Mouse (Mus musculus): ENCODE results near the gene Ucp3. TPM values are rescaled to one million over a fixed set of nuclear protein-coding genes. Genes with fewer than 3 reads are reported as not detected.
"Not testable (repeated sequence)": the region's sequence is repeated elsewhere in the genome, so short reads cannot be mapped to it uniquely, and the experiment has no call there.

Ucp3 gene
- polyA plus RNA-seq, 1 experiment from 2014 or later = 0.08 TPM

GRCm38 (mm10) chr7:100473846-100474454 is 1.2 kb downstream of the Ucp3 start:
- Histone ChIP-seq H3K36me3 (ENCODE audit: control insufficient read depth, insufficient read depth, low read length) (peaks cover 8% of the 10 kb centered on the region), H3K27ac (replicated peaks in 1 of 2; ENCODE audit: control insufficient read depth in 1 of 2, insufficient read depth in 1 of 2, low read depth in 2 of 2, low read length in 2 of 2) (no peak overlapping the region), H3K4me2 (ENCODE audit: low read length) (no peak overlapping the region), H3K9ac (ENCODE audit: low read length) (no peak overlapping the region), H3K4me3 (ENCODE audit: control insufficient read depth in 1 of 2, insufficient read depth in 1 of 2, low read depth in 1 of 2, low read length in 2 of 2) (no peak overlapping the region), H3K27me3 (ENCODE audit: control insufficient read depth, insufficient read depth, low read length) (no peaks in the 10 kb centered on the region), H3K9me3 (ENCODE audit: control insufficient read depth, low read length) (no peaks in the 10 kb centered on the region), H3K4me1 (ENCODE audit: control insufficient read depth in 2 of 2, insufficient read depth in 2 of 2, low read length in 2 of 2) (peaks cover 15 to 21% of the 10 kb centered on the region in 2 experiments)
- 53% methylated on average over 9 of the region's 9 CpGs for WGBS
- no peak for ATAC-seq (ENCODE audit: insufficient number of reproducible peaks, insufficient read depth, low FRiP score, low read depth)

GRCm38 (mm10) chr7:100474680-100475079 is 1.9 kb downstream of the Ucp3 start:
- peaks cover under 1% of the 10 kb centered on the region for H3K36me3 ChIP-seq (ENCODE audit: control insufficient read depth, insufficient read depth, low read length)
- H3K4me1 ChIP-seq (ENCODE audit: control insufficient read depth in 2 of 2, insufficient read depth in 2 of 2, low read length in 2 of 2) = peaks cover 15 to 19% of the 10 kb centered on the region in 2 experiments
- ATAC-seq (ENCODE audit: insufficient number of reproducible peaks, insufficient read depth, low FRiP score, low read depth) = peak; percentile 45; the same call in 1 of the 2 replicates
- H3K4me2 ChIP-seq (ENCODE audit: low read length) = no peak overlapping the region
- WGBS = 22% methylated on average over 1 of the region's 1 CpGs
- no peak overlapping the region for H3K4me3 ChIP-seq (ENCODE audit: control insufficient read depth in 1 of 2, insufficient read depth in 1 of 2, low read depth in 1 of 2, low read length in 2 of 2)
- H3K27ac ChIP-seq (replicated peaks in 1 of 2; ENCODE audit: control insufficient read depth in 1 of 2, insufficient read depth in 1 of 2, low read depth in 2 of 2, low read length in 2 of 2) = peak overlapping the region; percentile 20 to 50; a peak in 1 of 4 replicates
- H3K9me3 ChIP-seq (ENCODE audit: control insufficient read depth, low read length) = no peaks in the 10 kb centered on the region
- H3K27me3 ChIP-seq (ENCODE audit: control insufficient read depth, insufficient read depth, low read length) = no peaks in the 10 kb centered on the region
- H3K9ac ChIP-seq (ENCODE audit: low read length) = no peak overlapping the region

DNA sequence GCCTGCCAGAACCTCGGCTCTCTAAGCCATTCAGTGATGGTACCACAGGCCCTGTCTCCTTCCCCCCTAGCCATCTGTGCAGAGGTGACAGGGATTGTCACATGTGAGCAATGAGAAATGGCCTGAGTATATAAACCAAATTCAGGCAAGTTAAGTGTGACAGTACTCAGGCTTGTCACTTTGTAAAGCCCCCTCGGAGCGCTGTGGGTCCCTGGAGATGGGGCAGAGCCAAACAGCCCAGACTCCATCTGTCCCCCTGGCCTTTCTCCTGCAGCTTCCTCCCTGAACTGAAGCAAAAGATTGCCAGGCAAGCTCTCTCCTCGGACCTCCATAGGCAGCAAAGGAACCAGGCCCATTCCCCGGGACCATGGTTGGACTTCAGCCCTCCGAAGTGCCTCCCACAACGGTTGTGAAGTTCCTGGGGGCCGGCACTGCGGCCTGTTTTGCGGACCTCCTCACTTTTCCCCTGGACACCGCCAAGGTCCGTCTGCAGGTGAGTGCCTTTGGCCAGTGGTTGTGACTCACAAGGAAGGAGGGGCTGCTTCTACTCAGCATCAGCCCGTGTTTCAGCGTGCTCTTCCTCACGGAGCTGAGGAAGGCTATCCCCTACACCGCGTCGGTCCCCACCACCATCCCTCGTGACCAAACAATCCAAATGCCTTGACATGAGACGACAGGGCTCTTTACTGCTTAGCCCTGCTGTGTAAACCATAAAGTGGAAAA is 6.5 kb downstream of the Ucp3 start:
- Histone ChIP-seq H3K27me3 (ENCODE audit: control insufficient read depth, insufficient read depth, low read length) (no peaks in the 10 kb centered on the region), H3K27ac (replicated peaks in 1 of 2; ENCODE audit: control insufficient read depth in 1 of 2, insufficient read depth in 1 of 2, low read depth in 2 of 2, low read length in 2 of 2) (no peak overlapping the region), H3K4me2 (ENCODE audit: low read length) (no peak overlapping the region), H3K36me3 (ENCODE audit: control insufficient read depth, insufficient read depth, low read length) (no peaks in the 10 kb centered on the region), H3K9ac (ENCODE audit: low read length) (no peak overlapping the region), H3K9me3 (ENCODE audit: control insufficient read depth, low read length) (no peaks in the 10 kb centered on the region), H3K4me3 (ENCODE audit: control insufficient read depth in 1 of 2, insufficient read depth in 1 of 2, low read depth in 1 of 2, low read length in 2 of 2) (no peak overlapping the region), H3K4me1 (ENCODE audit: control insufficient read depth in 2 of 2, insufficient read depth in 2 of 2, low read length in 2 of 2) (peaks cover 7 to 10% of the 10 kb centered on the region in 2 experiments)
- 75% methylated on average over 20 of the region's 20 CpGs for WGBS
- ATAC-seq (ENCODE audit: insufficient number of reproducible peaks, insufficient read depth, low FRiP score, low read depth) = no peak

- 59% methylated on average over 15 of the region's 15 CpGs for WGBS
- no peak overlapping the region for H3K9ac ChIP-seq (ENCODE audit: low read length)
- H3K4me2 ChIP-seq (ENCODE audit: low read length) = no peak overlapping the region
- H3K4me1 ChIP-seq (ENCODE audit: control insufficient read depth in 2 of 2, insufficient read depth in 2 of 2, low read length in 2 of 2) = peaks cover 3 to 6% of the 10 kb centered on the region in 2 experiments
- no peaks in the 10 kb centered on the region for H3K27me3 ChIP-seq (ENCODE audit: control insufficient read depth, insufficient read depth, low read length)
- no peaks in the 10 kb centered on the region for H3K9me3 ChIP-seq (ENCODE audit: control insufficient read depth, low read length)
- no peak for ATAC-seq (ENCODE audit: insufficient number of reproducible peaks, insufficient read depth, low FRiP score, low read depth)
- H3K27ac ChIP-seq (replicated peaks in 1 of 2; ENCODE audit: control insufficient read depth in 1 of 2, insufficient read depth in 1 of 2, low read depth in 2 of 2, low read length in 2 of 2) = no peak overlapping the region
- no peaks in the 10 kb centered on the region for H3K36me3 ChIP-seq (ENCODE audit: control insufficient read depth, insufficient read depth, low read length)
- no peak overlapping the region for H3K4me3 ChIP-seq (ENCODE audit: control insufficient read depth in 1 of 2, insufficient read depth in 1 of 2, low read depth in 1 of 2, low read length in 2 of 2)
These were observed 7.0 kb downstream of the Ucp3 start for GRCm38 (mm10) chr7:100479823-100480164.

DNA sequence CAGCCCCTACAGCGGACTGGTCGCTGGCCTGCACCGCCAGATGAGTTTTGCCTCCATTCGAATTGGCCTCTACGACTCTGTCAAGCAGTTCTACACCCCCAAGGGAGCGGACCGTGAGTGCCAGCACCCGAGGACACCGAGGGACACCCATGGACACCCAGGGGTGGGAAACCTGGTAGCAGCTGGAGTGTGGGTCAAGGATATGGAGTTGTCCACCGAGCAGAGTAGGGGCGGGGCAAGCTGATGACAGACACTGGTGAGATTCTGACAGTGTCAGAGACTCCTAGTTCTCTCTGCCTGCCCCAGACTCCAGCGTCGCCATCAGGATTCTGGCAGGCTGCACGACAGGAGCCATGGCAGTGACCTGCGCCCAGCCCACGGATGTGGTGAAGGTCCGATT is 7.4 kb downstream of the Ucp3 start:
- no peak for ATAC-seq (ENCODE audit: insufficient number of reproducible peaks, insufficient read depth, low FRiP score, low read depth)
- H3K4me3 ChIP-seq (ENCODE audit: control insufficient read depth in 1 of 2, insufficient read depth in 1 of 2, low read depth in 1 of 2, low read length in 2 of 2) = no peak overlapping the region
- WGBS = 68% methylated on average over 17 of the region's 17 CpGs
- no peak overlapping the region for H3K27ac ChIP-seq (replicated peaks in 1 of 2; ENCODE audit: control insufficient read depth in 1 of 2, insufficient read depth in 1 of 2, low read depth in 2 of 2, low read length in 2 of 2)
- H3K9me3 ChIP-seq (ENCODE audit: control insufficient read depth, low read length) = no peaks in the 10 kb centered on the region
- H3K4me1 ChIP-seq (ENCODE audit: control insufficient read depth in 2 of 2, insufficient read depth in 2 of 2, low read length in 2 of 2) = peaks cover 0 to 2% of the 10 kb centered on the region in 2 experiments; a peak in 2 of 4 replicates
- no peaks in the 10 kb centered on the region for H3K27me3 ChIP-seq (ENCODE audit: control insufficient read depth, insufficient read depth, low read length)
- H3K4me2 ChIP-seq (ENCODE audit: low read length) = no peak overlapping the region
- no peaks in the 10 kb centered on the region for H3K36me3 ChIP-seq (ENCODE audit: control insufficient read depth, insufficient read depth, low read length)
- H3K9ac ChIP-seq (ENCODE audit: low read length) = no peak overlapping the region

- H3K27ac ChIP-seq (replicated peaks in 1 of 2; ENCODE audit: control insufficient read depth in 1 of 2, insufficient read depth in 1 of 2, low read depth in 2 of 2, low read length in 2 of 2); H3K9me3 ChIP-seq (ENCODE audit: control insufficient read depth, low read length); H3K4me2 ChIP-seq (ENCODE audit: low read length); H3K4me3 ChIP-seq (ENCODE audit: control insufficient read depth in 1 of 2, insufficient read depth in 1 of 2, low read depth in 1 of 2, low read length in 2 of 2); H3K36me3 ChIP-seq (ENCODE audit: control insufficient read depth, insufficient read depth, low read length); H3K4me1 ChIP-seq (ENCODE audit: control insufficient read depth in 2 of 2, insufficient read depth in 2 of 2, low read length in 2 of 2); H3K9ac ChIP-seq (ENCODE audit: low read length); ATAC-seq (ENCODE audit: insufficient number of reproducible peaks, insufficient read depth, low FRiP score, low read depth); H3K27me3 ChIP-seq (ENCODE audit: control insufficient read depth, insufficient read depth, low read length): not testable (repeated sequence)
- 95% methylated on average over 1 of the region's 2 CpGs for WGBS
These were observed 9.3 kb downstream of the Ucp3 start for GRCm38 (mm10) chr7:100482046-100482445.

- no peak overlapping the region for H3K27ac ChIP-seq (replicated peaks in 1 of 2; ENCODE audit: control insufficient read depth in 1 of 2, insufficient read depth in 1 of 2, low read depth in 2 of 2, low read length in 2 of 2)
- H3K27me3 ChIP-seq (ENCODE audit: control insufficient read depth, insufficient read depth, low read length) = no peaks in the 10 kb centered on the region
- H3K36me3 ChIP-seq (ENCODE audit: control insufficient read depth, insufficient read depth, low read length) = no peaks in the 10 kb centered on the region
- H3K4me3 ChIP-seq (ENCODE audit: control insufficient read depth in 1 of 2, insufficient read depth in 1 of 2, low read depth in 1 of 2, low read length in 2 of 2) = no peak overlapping the region
- ATAC-seq (ENCODE audit: insufficient number of reproducible peaks, insufficient read depth, low FRiP score, low read depth) = no peak
- no peak overlapping the region for H3K9ac ChIP-seq (ENCODE audit: low read length)
- H3K9me3 ChIP-seq (ENCODE audit: control insufficient read depth, low read length) = no peaks in the 10 kb centered on the region
- H3K4me2 ChIP-seq (ENCODE audit: low read length) = no peak overlapping the region
- H3K4me1 ChIP-seq (ENCODE audit: control insufficient read depth in 2 of 2, insufficient read depth in 2 of 2, low read length in 2 of 2) = peaks cover 5 to 6% of the 10 kb centered on the region in 2 experiments; a peak in 2 of 4 replicates
- WGBS = 82% methylated on average over 5 of the region's 5 CpGs
These were observed 11.7 kb downstream of the Ucp3 start for GRCm38 (mm10) chr7:100484493-100484892.
